Mouse (Mus musculus): ENCODE results near the gene Blcap.

GRCm38 (mm10) chr2:157571224-157571832, at the start of gene Blcap:
- TF ChIP-seq CTCF (IDR thresholded peaks at IDR 0.05; ENCODE audit: control insufficient read depth, insufficient read depth, insufficient replicate concordance, low read depth, low read length) (no peak), POLR2A (IDR thresholded peaks at IDR 0.05; ENCODE audit: control insufficient read depth, low read depth, low read length) (no peak)

All from testis, adult 2 months (tissue).